ENCODE assay signal across 8 mouse cellular contexts in the genomic region with DNA sequence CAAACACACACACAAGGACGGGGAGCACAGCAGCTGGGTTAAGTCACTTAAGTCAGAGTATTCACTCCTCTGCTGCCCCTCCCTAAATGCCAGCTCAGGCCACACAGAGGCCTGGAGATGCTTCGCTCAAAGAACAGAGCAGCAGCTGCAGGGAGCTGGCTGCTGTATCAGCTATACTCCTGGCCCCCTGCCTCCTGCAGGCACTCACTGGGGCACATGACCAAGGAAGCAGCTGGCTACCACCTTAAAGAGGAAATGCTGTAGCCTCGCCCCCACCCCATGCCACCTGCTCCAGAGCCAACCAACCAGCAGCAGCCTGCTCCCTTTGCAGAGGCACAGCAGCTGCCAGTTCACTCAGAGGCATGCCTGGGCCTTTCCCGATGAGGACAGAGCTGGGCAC. TPM values are rescaled to one million over a fixed set of nuclear protein-coding genes. Genes with fewer than 3 reads are reported as not detected.
DNase-seq lines count a peak whose midpoint lies in the region; ATAC-seq lines count a peak whose summit lies in the region.

No protein-coding gene starts in this region.

- peak; percentile 92 for ATAC-seq in kidney, embryonic 15.5 days (replicated peaks; ENCODE audit: low FRiP score)

- 29% methylated on average over 4 of the region's 4 CpGs for WGBS in kidney, embryonic 15.5 days

- no peaks in the 10 kb centered on the region for H3K9me3 ChIP-seq in kidney, embryonic 15.5 days (replicated peaks)

- H3K27me3 ChIP-seq in kidney, embryonic 15.5 days, result 0 out of 2 replicates have a peak, but pooled peaks cover 2% of the 10 kb centered on the region

- no peak for DNase-seq in kidney, adult 9 months
- DNase-seq in cerebellum, postnatal 14 days, result peak; percentile 72 to 82
- peak; percentile 13 to 45 for DNase-seq in gastrocnemius, adult 8-10 months (ENCODE audit: low spot score in 2 of 2)
- peak; percentile 72 to 78 for DNase-seq in layer of hippocampus, postnatal 10 days (ENCODE audit: low spot score in 2 of 2)
- peak; percentile 49 to 85 for DNase-seq in lung, postnatal 4 days
- peak; percentile 87 to 93 for DNase-seq in right cerebral cortex, postnatal 10 days (ENCODE audit: low spot score in 2 of 2)
- no peak for DNase-seq in urinary bladder, adult 18-20 months (ENCODE audit: low spot score in 2 of 2)

- no peak overlapping the region for H3K4me3 ChIP-seq in kidney, embryonic 15.5 days (replicated peaks)

- H3K4me1 ChIP-seq in kidney, embryonic 15.5 days, result peaks cover 3% of the 10 kb centered on the region

- no peaks in the 10 kb centered on the region for H3K36me3 ChIP-seq in kidney, embryonic 15.5 days

- H3K9ac ChIP-seq in kidney, embryonic 15.5 days, result no peak overlapping the region

- no peak overlapping the region for H3K27ac ChIP-seq in kidney, embryonic 15.5 days

- H3K4me2 ChIP-seq in kidney, embryonic 15.5 days, result no peak overlapping the region

RNA-seq across cellular contexts. Expression of gene Arpp21, which starts 28.0 kb away (rescaled TPM):
- 1.5 and 2.3 TPM in 2 replicates for polyA plus RNA-seq in kidney, embryonic 15.5 days (2015; fragmentation: Nextera tagmentation; extraction: Ambion mirVana)
- 1 to 10 TPM; 4.6 to 6.0 (median 5.1) TPM for total RNA-seq in gastrocnemius, adult 8-10 months (2022)
- total RNA-seq in layer of hippocampus, postnatal 10 days (2021), result 100 to 1,000 TPM; 313 to 386 TPM

Comparison
In these comparisons a context has a peak if more than half of its experiments do, and no peak if none do; other contexts are left out.
1. DNase-seq: peak in cerebellum, postnatal 14 days (2 of 2), gastrocnemius, adult 8-10 months (2 of 2), layer of hippocampus, postnatal 10 days (2 of 2), lung, postnatal 4 days (2 of 2) and right cerebral cortex, postnatal 10 days (2 of 2); none in kidney, adult 9 months (single experiment) and urinary bladder, adult 18-20 months (0 of 2).
2. RNA of gene Arpp21, which starts 28.0 kb away (total RNA-seq): 313 to 386 TPM in layer of hippocampus, postnatal 10 days; 4.6 to 6.0 TPM in gastrocnemius, adult 8-10 months; every median in the first group is over 10 times any median in the second.